Mouse (Mus musculus): Measurements from ENCODE around the gene Kmt2b. TPM values are rescaled to one million over a fixed set of nuclear protein-coding genes. Genes with fewer than 3 reads are reported as not detected.

Kmt2b gene
- polyA plus RNA-seq, 1 experiment, result 31.5 TPM

GRCm38 (mm10) chr7:30552102-30553020, 36.2 kb downstream of the Kmt2b start, which contains the start of the genes Hspb6 and Proser3:
Gene Hspb6 (plus strand): TSS chr7:30552178.
Gene Proser3 (minus strand): TSS chr7:30552299.
- DNase-seq (ENCODE audit: low read depth, low spot score), result peak; percentile 98
- under 1% methylated on average over 44 of the region's 44 CpGs for WGBS

GRCm38 (mm10) chr7:30551445-30552101, 37.0 kb downstream of the Kmt2b start:
- DNase-seq (ENCODE audit: low read depth, low spot score), result no peak
- WGBS, result 2% methylated on average over 10 of the region's 10 CpGs

- WGBS, result 97% methylated on average over 1 of the region's 1 CpGs
- no peak for DNase-seq (ENCODE audit: low read depth, low spot score)
These were observed 37.9 kb downstream of the Kmt2b start for GRCm38 (mm10) chr7:30550603-30551002.

- 84% methylated on average over 2 of the region's 2 CpGs for WGBS
- no peak for DNase-seq (ENCODE audit: low read depth, low spot score)
These were observed 38.6 kb downstream of the Kmt2b start for GRCm38 (mm10) chr7:30549880-30550279.

GRCm38 (mm10) chr7:30544327-30544726, 44.2 kb downstream of the Kmt2b start:
- 92% methylated on average over 2 of the region's 2 CpGs for WGBS

GRCm38 (mm10) chr7:30540572-30540971, 48.0 kb downstream of the Kmt2b start:
- DNase-seq (ENCODE audit: low read depth, low spot score), result no peak
- 93% methylated on average over 7 of the region's 7 CpGs for WGBS

More at GRCm38 (mm10) chr7:30544327-30544726, 44.2 kb downstream of the Kmt2b start:
- DNase-seq (ENCODE audit: low read depth, low spot score), result no peak

- under 1% methylated on average over 84 of the region's 84 CpGs for WGBS
These were observed 53.6 kb downstream of the Kmt2b start, which contains the start of gene Arhgap33 for GRCm38 (mm10) chr7:30534633-30535577. Gene Arhgap33 (minus strand): TSS chr7:30535060.

GRCm38 (mm10) chr7:30533941-30534632, 54.4 kb downstream of the Kmt2b start:
- no peak for DNase-seq (ENCODE audit: low read depth, low spot score)
- 28% methylated on average over 26 of the region's 26 CpGs for WGBS

More at GRCm38 (mm10) chr7:30534633-30535577, 53.6 kb downstream of the Kmt2b start, which contains the start of gene Arhgap33:
- DNase-seq (ENCODE audit: low read depth, low spot score), result peak; percentile 83

- 73% methylated on average over 8 of the region's 8 CpGs for WGBS
- DNase-seq (ENCODE audit: low read depth, low spot score), result no peak
These were observed 55.6 kb downstream of the Kmt2b start for GRCm38 (mm10) chr7:30532931-30533330.

- WGBS, result 89% methylated on average over 9 of the region's 9 CpGs
- DNase-seq (ENCODE audit: low read depth, low spot score), result no peak
These were observed 57.2 kb downstream of the Kmt2b start for GRCm38 (mm10) chr7:30531291-30531815.

GRCm38 (mm10) chr7:30526981-30527380, 61.5 kb downstream of the Kmt2b start:
- no peak for DNase-seq (ENCODE audit: low read depth, low spot score)
- WGBS, result 87% methylated on average over 14 of the region's 14 CpGs

GRCm38 (mm10) chr7:30526399-30526798, 62.1 kb downstream of the Kmt2b start:
- DNase-seq (ENCODE audit: low read depth, low spot score), result no peak
- 49% methylated on average over 17 of the region's 17 CpGs for WGBS

GRCm38 (mm10) chr7:30525954-30526353, 62.6 kb downstream of the Kmt2b start:
- DNase-seq (ENCODE audit: low read depth, low spot score), result no peak
- WGBS, result 27% methylated on average over 10 of the region's 10 CpGs

GRCm38 (mm10) chr7:30524487-30524886, 64.0 kb downstream of the Kmt2b start:
- DNase-seq (ENCODE audit: low read depth, low spot score), result no peak
- 87% methylated on average over 6 of the region's 6 CpGs for WGBS

GRCm38 (mm10) chr7:30522871-30523270, 65.7 kb downstream of the Kmt2b start:
- 94% methylated on average over 10 of the region's 10 CpGs for WGBS
- DNase-seq (ENCODE audit: low read depth, low spot score), result no peak

GRCm38 (mm10) chr7:30520856-30521255, 67.7 kb downstream of the Kmt2b start:
- no peak for DNase-seq (ENCODE audit: low read depth, low spot score)
- 76% methylated on average over 5 of the region's 5 CpGs for WGBS

- WGBS, result 64% methylated on average over 4 of the region's 4 CpGs
- no peak for DNase-seq (ENCODE audit: low read depth, low spot score)
These were observed 68.1 kb downstream of the Kmt2b start for GRCm38 (mm10) chr7:30520396-30520795.
